Mouse (Mus musculus) limb, embryonic 15.5 days (tissue): ENCODE data around the gene Gas2. TPM values are rescaled to one million over a fixed set of nuclear protein-coding genes. Genes with fewer than 3 reads are reported as not detected.
A peak's percentile ranks its signal among the peaks of the same experiment; 100 is the strongest.

Experiments used
- ATAC-seq: fragments of 200-750 bp; cut with Nextera tagmentation; 2 replicates; pipeline ENCODE4 v1.8.0; 2017; ENCODE audit warnings: low read depth, moderate TSS enrichment; ENCODE audit not compliant: insufficient number of reproducible peaks, low FRiP score, low TSS enrichment
- H3K27ac ChIP-seq: fragments of 300-500 bp; sonication (generic); 2 replicates; pipeline ENCODE4 v1.5.1; 2015; ENCODE audit warnings: moderate library complexity, mild to moderate bottlenecking, inconsistent platforms
- H3K27me3 ChIP-seq: fragments of 300-500 bp; sonication (generic); 2 replicates; pipeline ENCODE4 v1.6.1; 2015; ENCODE audit warnings: inconsistent platforms
- H3K36me3 ChIP-seq: fragments of 300-500 bp; sonication (generic); 2 replicates; pipeline ENCODE4 v1.6.1; 2015; ENCODE audit warnings: inconsistent platforms
- H3K4me1 ChIP-seq: fragments of 300-500 bp; sonication (generic); 2 replicates; pipeline ENCODE4 v1.6.1; 2015; ENCODE audit warnings: inconsistent platforms
- H3K4me2 ChIP-seq: fragments of 300-500 bp; sonication (generic); 2 replicates; pipeline ENCODE4 v1.6.1; 2015; ENCODE audit warnings: mild to moderate bottlenecking, inconsistent platforms
- H3K4me3 ChIP-seq: fragments of 300-500 bp; sonication (generic); 2 replicates; pipeline ENCODE4 v1.5.1; 2015; ENCODE audit warnings: mild to moderate bottlenecking, inconsistent platforms
- H3K9ac ChIP-seq: fragments of 300-500 bp; sonication (generic); 2 replicates; pipeline ENCODE4 v1.6.1; 2015; ENCODE audit warnings: inconsistent platforms
- H3K9me3 ChIP-seq: fragments of 300-500 bp; sonication (generic); 2 replicates; pipeline ENCODE4 v1.6.1; 2016; ENCODE audit warnings: inconsistent platforms
- WGBS: fragments of 180-500 bp; shearing (Covaris S2); methylation state at CpG from one replicate; pipeline ENCODE4 v1.1.7; 2015; 5-methylcytosine and 5-hydroxymethylcytosine counted together
- polyA plus RNA-seq: library from polyadenylated mRNA; unstranded; fragments of >200 nt; fragmentation: Nextera tagmentation; extraction: Ambion mirVana; gene quantifications from 2 replicates; pipeline ENCODE4 v1.2.1, GENCODE M21; 2015

Gas2 gene
- polyA plus RNA-seq, 1 experiment from 2014 or later: 208 TPM

GRCm38 (mm10) chr7:51851890-51852507, 9.8 kb upstream of the Gas2 start:
- no peak overlapping the region for H3K4me3 ChIP-seq
- ATAC-seq: no peak
- WGBS: 67% methylated on average over 5 of the region's 5 CpGs
- no peaks in the 10 kb centered on the region for H3K9me3 ChIP-seq
- no peak overlapping the region for H3K9ac ChIP-seq
- H3K27ac ChIP-seq: 0 out of 2 replicates have a peak overlapping the region, but pooled peaks have one; percentile 40
- H3K4me2 ChIP-seq: no peak overlapping the region
- H3K27me3 ChIP-seq: no peaks in the 10 kb centered on the region
- no peaks in the 10 kb centered on the region for H3K4me1 ChIP-seq
- no peaks in the 10 kb centered on the region for H3K36me3 ChIP-seq

GRCm38 (mm10) chr7:51862097-51862492, 280 bp downstream of the Gas2 start, which contains the start of gene Fancf:
Gene Fancf, minus strand, starts transcription at chr7:51862267.
- peak within 1 kb of the TSS; percentile 79 for H3K4me3 ChIP-seq
- H3K27ac ChIP-seq: peak within 1 kb of the TSS; percentile 99
- H3K27me3 ChIP-seq: no peaks in the 10 kb centered on the region
- H3K9me3 ChIP-seq: no peaks in the 10 kb centered on the region
- peak within 1 kb of the TSS; percentile 94 for H3K9ac ChIP-seq
- H3K4me2 ChIP-seq: peak within 1 kb of the TSS; percentile 82
- H3K4me1 ChIP-seq: peaks cover 22% of the 10 kb centered on the region
- under 1% methylated on average over 43 of the region's 43 CpGs for WGBS
- peaks cover 6% of the 10 kb centered on the region; the same call in 1 of the 2 replicates for H3K36me3 ChIP-seq
- peak; percentile 96 for ATAC-seq

- whole genome bisulfite sequencing: 53% methylated on average over 3 of the region's 3 CpGs
These were observed 1.0 kb downstream of the Gas2 start for GRCm38 (mm10) chr7:51862842-51863241.

GRCm38 (mm10) chr7:51865336-51865735, 3.5 kb downstream of the Gas2 start:
- Histone ChIP-seq H3K4me3 (no peak overlapping the region), H3K27me3 (no peaks in the 10 kb centered on the region), H3K27ac (peak overlapping the region; percentile 50; the same call in 1 of the 2 replicates), H3K4me1 (peaks cover 24% of the 10 kb centered on the region), H3K36me3 (no peaks in the 10 kb centered on the region), H3K9me3 (no peaks in the 10 kb centered on the region), H3K9ac (no peak overlapping the region), H3K4me2 (no peak overlapping the region)
- WGBS: 38% methylated on average over 1 of the region's 1 CpGs
- no peak for ATAC-seq

More at GRCm38 (mm10) chr7:51862842-51863241, 1.0 kb downstream of the Gas2 start:
- peak overlapping the region; percentile 82 for H3K4me2 ChIP-seq
- H3K4me3 ChIP-seq: peak overlapping the region; percentile 79
- H3K4me1 ChIP-seq: peaks cover 24% of the 10 kb centered on the region
- no peak overlapping the region for H3K27ac ChIP-seq
- no peaks in the 10 kb centered on the region for H3K9me3 ChIP-seq
- H3K36me3 ChIP-seq: peaks cover 6% of the 10 kb centered on the region; the same call in 1 of the 2 replicates
- no peak for ATAC-seq
- no peaks in the 10 kb centered on the region for H3K27me3 ChIP-seq
- no peak overlapping the region for H3K9ac ChIP-seq

GRCm38 (mm10) chr7:51867983-51868382, 6.2 kb downstream of the Gas2 start:
- H3K9ac ChIP-seq: no peak overlapping the region

GRCm38 (mm10) chr7:51872041-51872440, 10.2 kb downstream of the Gas2 start:
- WGBS: 96% methylated on average over 1 of the region's 1 CpGs
- H3K9me3 ChIP-seq: no peaks in the 10 kb centered on the region
- no peaks in the 10 kb centered on the region for H3K27me3 ChIP-seq
- H3K4me2 ChIP-seq: no peak overlapping the region
- no peaks in the 10 kb centered on the region for H3K36me3 ChIP-seq
- no peak for ATAC-seq
- H3K4me1 ChIP-seq: 0 out of 2 replicates have a peak, but pooled peaks cover 3% of the 10 kb centered on the region
- no peak overlapping the region for H3K27ac ChIP-seq
- H3K9ac ChIP-seq: no peak overlapping the region
- H3K4me3 ChIP-seq: no peak overlapping the region

More at GRCm38 (mm10) chr7:51867983-51868382, 6.2 kb downstream of the Gas2 start:
- no peak overlapping the region for H3K4me2 ChIP-seq
- ATAC-seq: no peak
- 79% methylated on average over 1 of the region's 1 CpGs for WGBS
- no peaks in the 10 kb centered on the region for H3K27me3 ChIP-seq
- H3K27ac ChIP-seq: no peak overlapping the region
- no peak overlapping the region for H3K4me3 ChIP-seq
- H3K9me3 ChIP-seq: no peaks in the 10 kb centered on the region
- H3K4me1 ChIP-seq: peaks cover 13% of the 10 kb centered on the region
- no peaks in the 10 kb centered on the region for H3K36me3 ChIP-seq

- Histone ChIP-seq H3K4me2 (no peak overlapping the region), H3K4me1 (no peaks in the 10 kb centered on the region), H3K9me3 (no peaks in the 10 kb centered on the region), H3K4me3 (no peak overlapping the region), H3K36me3 (no peaks in the 10 kb centered on the region), H3K27ac (no peak overlapping the region), H3K27me3 (no peaks in the 10 kb centered on the region), H3K9ac (no peak overlapping the region)
- no peak for ATAC-seq
These were observed 10.8 kb downstream of the Gas2 start for GRCm38 (mm10) chr7:51872597-51872996.

- Histone ChIP-seq H3K4me1 (peaks cover 10% of the 10 kb centered on the region), H3K4me3 (no peak overlapping the region), H3K9me3 (no peaks in the 10 kb centered on the region), H3K36me3 (no peaks in the 10 kb centered on the region), H3K27ac (no peak overlapping the region), H3K27me3 (no peaks in the 10 kb centered on the region), H3K9ac (no peak overlapping the region), H3K4me2 (no peak overlapping the region)
- ATAC-seq: no peak
These were observed 14.5 kb downstream of the Gas2 start for GRCm38 (mm10) chr7:51876316-51876715.

- Histone ChIP-seq H3K9me3 (no peaks in the 10 kb centered on the region), H3K36me3 (no peaks in the 10 kb centered on the region), H3K4me2 (peak overlapping the region; percentile 82), H3K27ac (peak overlapping the region; percentile 98), H3K27me3 (no peaks in the 10 kb centered on the region), H3K4me1 (peaks cover 10% of the 10 kb centered on the region), H3K9ac (peak overlapping the region; percentile 48), H3K4me3 (peak overlapping the region; percentile 54)
- peak; percentile 84 for ATAC-seq
- WGBS: 0% methylated on average over 8 of the region's 8 CpGs
These were observed 16.9 kb downstream of the Gas2 start for GRCm38 (mm10) chr7:51878730-51879129.

- Histone ChIP-seq H3K4me3 (peak overlapping the region; percentile 54), H3K9me3 (no peaks in the 10 kb centered on the region), H3K27ac (peak overlapping the region; percentile 98), H3K4me2 (peak overlapping the region; percentile 82), H3K27me3 (no peaks in the 10 kb centered on the region), H3K9ac (peak overlapping the region; percentile 48), H3K4me1 (peaks cover 10% of the 10 kb centered on the region), H3K36me3 (no peaks in the 10 kb centered on the region)
- ATAC-seq: peak; percentile 83
- WGBS: under 1% methylated on average over 17 of the region's 17 CpGs
These were observed 17.4 kb downstream of the Gas2 start for GRCm38 (mm10) chr7:51879136-51879723.

- Histone ChIP-seq H3K9me3 (no peaks in the 10 kb centered on the region), H3K4me3 (peak overlapping the region; percentile 54), H3K27ac (peak overlapping the region; percentile 98), H3K4me1 (peaks cover 10% of the 10 kb centered on the region), H3K9ac (no peak overlapping the region), H3K36me3 (no peaks in the 10 kb centered on the region), H3K27me3 (no peaks in the 10 kb centered on the region), H3K4me2 (peak overlapping the region; percentile 82)
- 38% methylated on average over 4 of the region's 4 CpGs for WGBS
- ATAC-seq: no peak
These were observed 18.3 kb downstream of the Gas2 start for GRCm38 (mm10) chr7:51880121-51880520.

- Histone ChIP-seq H3K9ac (no peak overlapping the region), H3K4me2 (no peak overlapping the region), H3K4me1 (peaks cover 7% of the 10 kb centered on the region), H3K9me3 (no peaks in the 10 kb centered on the region), H3K4me3 (no peak overlapping the region), H3K27me3 (no peaks in the 10 kb centered on the region), H3K36me3 (no peaks in the 10 kb centered on the region), H3K27ac (no peak overlapping the region)
- no peak for ATAC-seq
- 72% methylated on average over 3 of the region's 3 CpGs for WGBS
These were observed 23.5 kb downstream of the Gas2 start for GRCm38 (mm10) chr7:51885345-51885744.
